Mouse (Mus musculus): Measurements from ENCODE around the gene Coq4. TPM values are rescaled to one million over a fixed set of nuclear protein-coding genes. Genes with fewer than 3 reads are reported as not detected.

The Coq4 gene
- total RNA-seq, 2 experiments from 2014 or later: 17.2 to 18.3 TPM

- no peak for DNase-seq (ENCODE audit: low spot score)
- intact Hi-C loops (cut with DNase I): no loop called here
These were observed 56.2 kb downstream of the Coq4 start for GRCm38 (mm10) chr2:29843231-29844105.

- intact Hi-C loops (cut with DNase I): no loop called here
- DNase-seq (ENCODE audit: low spot score): no peak
These were observed 56.8 kb downstream of the Coq4 start for GRCm38 (mm10) chr2:29844115-29844514.

- intact Hi-C loops (cut with DNase I): no loop called here
These were observed 57.4 kb downstream of the Coq4 start for GRCm38 (mm10) chr2:29844661-29845060.

GRCm38 (mm10) chr2:29845636-29846035, 58.3 kb downstream of the Coq4 start:
- intact Hi-C loops (cut with DNase I): no loop called here
- no peak for DNase-seq (ENCODE audit: low spot score)

More at GRCm38 (mm10) chr2:29844661-29845060, 57.4 kb downstream of the Coq4 start:
- no peak for DNase-seq (ENCODE audit: low spot score)

- DNase-seq (ENCODE audit: low spot score): no peak
- intact Hi-C loops (cut with DNase I): no loop called here
These were observed 59.0 kb downstream of the Coq4 start for GRCm38 (mm10) chr2:29846061-29846853.

GRCm38 (mm10) chr2:29846911-29847310, 59.6 kb downstream of the Coq4 start:
- intact Hi-C loops (cut with DNase I): no loop called here
- no peak for DNase-seq (ENCODE audit: low spot score)

Small RNA genes lying within 50 kb of the gene (microRNA-seq; reads per million reads assigned to microRNA genes)
- not detected for gene Mir219a-2
- not detected for gene Mir219b

Other genes starting within 250 kb of the Coq4 start
- gene Rapgef1, start 167.8 kb upstream of the Coq4 start, total RNA-seq (2021): 10 to 100 TPM; 85.1 to 94.1 TPM
- gene Gm13420, start 35.8 kb upstream of the Coq4 start, total RNA-seq (2021): not detected
- not detected for gene Gm13547, start 28.2 kb upstream of the Coq4 start, total RNA-seq (2021)
- gene Trub2, start 1.0 kb downstream of the Coq4 start, total RNA-seq (2021): 10 to 100 TPM; 30.3 to 34.1 TPM
- 10 to 100 TPM; 17.9 to 18.7 TPM for gene Slc27a4, start 15.1 kb downstream of the Coq4 start, total RNA-seq (2021)
- 10 to 100 TPM; 31.8 to 32.4 TPM for gene Urm1, start 32.6 kb downstream of the Coq4 start, total RNA-seq (2021)
- 1 to 10 TPM; 4.6 to 5.8 TPM for gene Cercam, start 81.7 kb downstream of the Coq4 start, total RNA-seq (2021)
- 10 to 100 TPM; 20.2 to 23.2 TPM for gene Odf2, start 101.7 kb downstream of the Coq4 start, total RNA-seq (2021)
- gene Gle1, start 147.9 kb downstream of the Coq4 start, total RNA-seq (2021): 10 to 100 TPM; 25.4 to 26.6 TPM
- 100 to 1,000 TPM; 208 to 216 TPM for gene Sptan1, start 178.1 kb downstream of the Coq4 start, total RNA-seq (2021)

Data from heart, postnatal 25 days (tissue).